Mouse (Mus musculus): Measurements from ENCODE around the gene Cacnb2. TPM values are rescaled to one million over a fixed set of nuclear protein-coding genes. Genes with fewer than 3 reads are reported as not detected.

Cacnb2 gene
- polyA plus RNA-seq, 1 experiment from 2014 or later = 2.4 TPM

DNA sequence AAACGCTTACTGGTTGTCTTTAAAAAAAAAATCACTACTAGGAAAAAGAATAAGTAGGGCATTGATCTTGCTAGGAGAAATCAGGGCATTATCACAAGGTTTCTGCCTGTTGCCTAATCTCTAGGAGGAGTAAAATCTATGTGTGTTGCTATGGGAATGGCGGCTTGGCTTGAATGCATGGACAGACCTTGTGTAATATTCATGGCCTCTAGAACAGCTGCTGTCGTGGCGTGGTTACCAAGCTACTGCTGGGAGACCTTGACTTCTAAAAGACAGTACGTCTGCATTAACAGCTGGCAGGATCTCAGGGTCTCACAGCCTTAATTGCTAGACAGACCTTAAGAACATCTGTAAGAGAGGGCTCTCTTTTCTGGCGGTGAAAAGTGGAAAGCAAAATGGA, 272.7 kb downstream of the Cacnb2 start:
- peaks cover 6% of the 10 kb centered on the region for H3K4me1 ChIP-seq (ENCODE audit: control insufficient read depth, insufficient read depth, low read length)
- DNase-seq (ENCODE audit: low spot score) = peak; percentile 12
- no peaks in the 10 kb centered on the region for H3K36me3 ChIP-seq (ENCODE audit: control insufficient read depth, insufficient read depth, low read length)
- no peak overlapping the region for H3K4me3 ChIP-seq (ENCODE audit: low read depth, low read length)
- no peaks in the 10 kb centered on the region for H3K9me3 ChIP-seq (replicated peaks; ENCODE audit: control insufficient read depth, low read length)
- H3K9ac ChIP-seq (ENCODE audit: low read length) = no peak overlapping the region
- 64% methylated on average over 6 of the region's 6 CpGs for whole genome bisulfite sequencing
- no peak overlapping the region for H3K27ac ChIP-seq (ENCODE audit: low read depth, low read length)
- no peak; the same call in 1 of the 2 replicates for ATAC-seq
- H3K27me3 ChIP-seq (replicated peaks; ENCODE audit: control insufficient read depth, insufficient read depth, low read length) = no peaks in the 10 kb centered on the region
- no peak overlapping the region for H3K4me2 ChIP-seq (ENCODE audit: low read length)

DNA sequence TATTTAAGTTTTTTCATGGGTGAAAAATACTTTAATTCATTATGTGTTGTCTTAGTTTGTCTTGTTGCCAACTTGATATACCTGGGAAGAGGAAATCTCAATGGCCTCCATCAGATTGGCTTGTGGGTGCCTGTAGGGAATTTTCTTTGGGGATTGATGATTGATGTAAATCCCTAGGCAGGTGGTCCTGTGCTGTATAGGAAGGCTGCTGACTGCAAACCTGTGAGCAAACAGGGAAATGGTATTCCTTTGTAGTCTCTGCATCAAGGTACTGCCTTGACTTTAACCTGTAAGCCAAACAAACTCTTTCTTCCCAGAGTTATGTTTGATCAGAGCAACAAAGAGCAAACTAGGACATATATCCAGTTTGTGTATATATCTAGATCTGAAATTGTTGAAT, 276.1 kb downstream of the Cacnb2 start:
- Histone ChIP-seq H3K9me3 (replicated peaks; ENCODE audit: control insufficient read depth, low read length) (no peaks in the 10 kb centered on the region), H3K27me3 (replicated peaks; ENCODE audit: control insufficient read depth, insufficient read depth, low read length) (no peaks in the 10 kb centered on the region), H3K4me3 (ENCODE audit: low read depth, low read length) (no peak overlapping the region), H3K36me3 (ENCODE audit: control insufficient read depth, insufficient read depth, low read length) (no peaks in the 10 kb centered on the region), H3K9ac (ENCODE audit: low read length) (no peak overlapping the region), H3K4me1 (ENCODE audit: control insufficient read depth, insufficient read depth, low read length) (peaks cover 4% of the 10 kb centered on the region), H3K4me2 (ENCODE audit: low read length) (no peak overlapping the region), H3K27ac (ENCODE audit: low read depth, low read length) (no peak overlapping the region)
- ATAC-seq (no peak), DNase-seq (ENCODE audit: low spot score) (no peak)

DNA sequence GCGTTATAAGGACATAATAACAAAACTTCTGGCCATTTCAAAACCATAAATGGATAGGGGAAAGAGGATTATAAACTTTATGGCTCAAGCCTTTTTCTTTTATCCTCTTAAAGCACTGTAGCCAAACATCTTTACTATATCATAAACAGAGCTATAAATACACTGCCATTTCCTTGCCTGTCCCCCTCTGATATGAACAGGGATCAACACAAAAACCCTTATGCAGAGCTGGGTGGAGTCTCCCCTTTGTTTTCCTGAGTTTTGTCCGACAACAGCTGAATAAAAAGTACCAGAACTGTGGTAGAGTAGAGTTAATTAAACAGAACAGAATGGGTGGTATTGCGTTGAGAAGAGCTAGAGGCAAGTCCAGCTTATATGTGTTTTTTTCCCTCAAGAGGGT, 280.6 kb downstream of the Cacnb2 start:
- Histone ChIP-seq H3K27ac (ENCODE audit: low read depth, low read length) (no peak overlapping the region), H3K4me3 (ENCODE audit: low read depth, low read length) (no peak overlapping the region), H3K4me1 (ENCODE audit: control insufficient read depth, insufficient read depth, low read length) (no peaks in the 10 kb centered on the region), H3K36me3 (ENCODE audit: control insufficient read depth, insufficient read depth, low read length) (no peaks in the 10 kb centered on the region), H3K9me3 (replicated peaks; ENCODE audit: control insufficient read depth, low read length) (no peaks in the 10 kb centered on the region), H3K27me3 (replicated peaks; ENCODE audit: control insufficient read depth, insufficient read depth, low read length) (no peaks in the 10 kb centered on the region), H3K4me2 (ENCODE audit: low read length) (no peak overlapping the region), H3K9ac (ENCODE audit: low read length) (no peak overlapping the region)
- ATAC-seq (no peak), DNase-seq (ENCODE audit: low spot score) (no peak)
- 69% methylated on average over 3 of the region's 3 CpGs for WGBS

DNA sequence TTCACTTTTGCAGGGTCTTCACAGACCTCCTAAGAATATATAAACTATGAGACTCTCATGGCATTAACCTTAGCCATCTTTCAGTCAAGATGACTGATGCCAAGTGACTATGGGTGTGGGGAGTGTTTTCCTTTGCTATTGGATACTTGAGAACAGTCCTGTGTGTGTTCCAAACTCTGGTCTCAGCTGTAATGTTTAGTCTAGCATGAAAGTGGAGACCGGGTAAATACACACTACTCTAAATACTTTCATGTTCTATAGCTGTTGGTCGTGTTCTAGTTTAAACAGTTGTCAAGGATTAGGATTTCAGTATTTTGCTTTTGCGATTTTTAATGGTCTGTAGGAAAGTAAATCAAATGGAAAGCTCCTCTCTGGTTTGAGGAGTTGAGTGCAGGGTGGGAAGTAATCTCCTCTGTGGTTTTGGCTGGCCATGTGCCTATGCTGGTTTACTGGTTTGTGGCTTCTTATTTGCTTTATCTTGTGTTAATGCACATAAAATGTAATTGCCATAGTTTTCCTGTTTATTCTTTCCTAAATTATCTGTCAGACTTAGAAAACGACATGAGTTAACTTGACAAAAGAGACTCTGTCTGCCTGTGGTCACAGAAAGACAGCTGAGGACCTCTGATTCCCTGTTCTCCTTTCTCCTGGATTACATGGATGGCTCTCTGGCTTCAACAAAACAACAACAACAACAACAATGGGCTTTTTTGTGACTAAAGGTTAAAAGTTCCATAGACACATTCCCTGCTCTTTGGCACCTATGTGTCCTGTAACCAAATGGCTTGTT, 285.7 kb downstream of the Cacnb2 start:
- no peak for ATAC-seq
- Histone ChIP-seq H3K4me2 (ENCODE audit: low read length) (no peak overlapping the region), H3K9ac (ENCODE audit: low read length) (no peak overlapping the region), H3K4me1 (ENCODE audit: control insufficient read depth, insufficient read depth, low read length) (no peaks in the 10 kb centered on the region), H3K36me3 (ENCODE audit: control insufficient read depth, insufficient read depth, low read length) (no peaks in the 10 kb centered on the region), H3K9me3 (replicated peaks; ENCODE audit: control insufficient read depth, low read length) (no peaks in the 10 kb centered on the region), H3K27ac (ENCODE audit: low read depth, low read length) (no peak overlapping the region), H3K27me3 (replicated peaks; ENCODE audit: control insufficient read depth, insufficient read depth, low read length) (no peaks in the 10 kb centered on the region), H3K4me3 (ENCODE audit: low read depth, low read length) (no peak overlapping the region)
- WGBS = 79% methylated on average over 4 of the region's 4 CpGs
- no peak for DNase-seq (ENCODE audit: low spot score)

DNA sequence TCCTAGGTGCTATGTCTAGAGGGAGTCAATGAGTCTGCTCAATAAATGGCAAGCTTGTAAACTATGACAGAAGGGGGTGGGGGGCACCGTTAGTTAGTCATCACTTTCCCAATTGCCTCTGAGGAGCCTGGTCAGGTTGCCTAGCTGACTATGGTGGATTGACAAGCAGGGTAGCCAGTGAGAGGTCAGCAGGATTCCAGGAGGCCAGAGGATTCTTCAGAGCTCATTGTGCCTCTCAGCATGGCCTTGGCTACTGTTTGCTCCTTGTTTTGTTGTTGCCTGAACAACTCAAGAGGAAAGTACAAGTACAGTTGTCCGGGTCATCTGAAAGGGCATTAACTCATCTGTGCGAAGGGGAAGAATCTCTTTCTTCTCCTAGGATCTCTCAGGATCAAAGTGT, 300.9 kb downstream of the Cacnb2 start:
- no peak overlapping the region for H3K27ac ChIP-seq (ENCODE audit: low read depth, low read length)
- no peaks in the 10 kb centered on the region; the same call in 1 of the 2 replicates for H3K4me1 ChIP-seq (ENCODE audit: control insufficient read depth, insufficient read depth, low read length)
- DNase-seq (ENCODE audit: low spot score) = peak; percentile 18
- no peaks in the 10 kb centered on the region for H3K36me3 ChIP-seq (ENCODE audit: control insufficient read depth, insufficient read depth, low read length)
- no peak for ATAC-seq
- H3K9ac ChIP-seq (ENCODE audit: low read length) = no peak overlapping the region
- no peaks in the 10 kb centered on the region for H3K27me3 ChIP-seq (replicated peaks; ENCODE audit: control insufficient read depth, insufficient read depth, low read length)
- no peak overlapping the region for H3K4me2 ChIP-seq (ENCODE audit: low read length)
- H3K9me3 ChIP-seq (replicated peaks; ENCODE audit: control insufficient read depth, low read length) = no peaks in the 10 kb centered on the region
- H3K4me3 ChIP-seq (ENCODE audit: low read depth, low read length) = no peak overlapping the region
- 17% methylated on average over 3 of the region's 3 CpGs for WGBS

DNA sequence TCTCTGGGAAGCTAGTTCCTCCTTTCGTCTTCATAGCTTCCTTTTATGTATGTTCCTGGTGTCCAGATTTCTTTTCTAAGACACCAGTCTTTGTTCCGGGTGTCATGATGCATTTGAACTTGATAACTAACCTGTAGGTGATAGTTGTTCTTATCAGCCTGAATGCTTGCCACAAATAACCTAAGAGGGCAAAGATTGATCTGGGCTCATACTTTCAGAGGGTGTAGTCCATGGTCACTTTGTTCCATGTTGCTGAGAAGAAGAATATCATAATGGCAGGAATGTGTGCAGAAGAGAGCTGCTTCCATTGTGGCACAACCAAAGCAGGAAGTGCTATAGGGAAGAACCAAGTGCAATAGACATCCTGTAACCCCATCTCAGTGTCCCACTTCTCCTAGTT, 302.0 kb downstream of the Cacnb2 start:
- no peak overlapping the region for H3K4me3 ChIP-seq (ENCODE audit: low read depth, low read length)
- H3K36me3 ChIP-seq (ENCODE audit: control insufficient read depth, insufficient read depth, low read length) = no peaks in the 10 kb centered on the region
- 91% methylated on average over 2 of the region's 2 CpGs for WGBS
- H3K27ac ChIP-seq (ENCODE audit: low read depth, low read length) = no peak overlapping the region
- no peaks in the 10 kb centered on the region; the same call in 1 of the 2 replicates for H3K4me1 ChIP-seq (ENCODE audit: control insufficient read depth, insufficient read depth, low read length)
- H3K9me3 ChIP-seq (replicated peaks; ENCODE audit: control insufficient read depth, low read length) = no peaks in the 10 kb centered on the region
- no peak overlapping the region for H3K9ac ChIP-seq (ENCODE audit: low read length)
- no peaks in the 10 kb centered on the region for H3K27me3 ChIP-seq (replicated peaks; ENCODE audit: control insufficient read depth, insufficient read depth, low read length)
- no peak overlapping the region for H3K4me2 ChIP-seq (ENCODE audit: low read length)
- DNase-seq (ENCODE audit: low spot score) (no peak), ATAC-seq (no peak)

DNA sequence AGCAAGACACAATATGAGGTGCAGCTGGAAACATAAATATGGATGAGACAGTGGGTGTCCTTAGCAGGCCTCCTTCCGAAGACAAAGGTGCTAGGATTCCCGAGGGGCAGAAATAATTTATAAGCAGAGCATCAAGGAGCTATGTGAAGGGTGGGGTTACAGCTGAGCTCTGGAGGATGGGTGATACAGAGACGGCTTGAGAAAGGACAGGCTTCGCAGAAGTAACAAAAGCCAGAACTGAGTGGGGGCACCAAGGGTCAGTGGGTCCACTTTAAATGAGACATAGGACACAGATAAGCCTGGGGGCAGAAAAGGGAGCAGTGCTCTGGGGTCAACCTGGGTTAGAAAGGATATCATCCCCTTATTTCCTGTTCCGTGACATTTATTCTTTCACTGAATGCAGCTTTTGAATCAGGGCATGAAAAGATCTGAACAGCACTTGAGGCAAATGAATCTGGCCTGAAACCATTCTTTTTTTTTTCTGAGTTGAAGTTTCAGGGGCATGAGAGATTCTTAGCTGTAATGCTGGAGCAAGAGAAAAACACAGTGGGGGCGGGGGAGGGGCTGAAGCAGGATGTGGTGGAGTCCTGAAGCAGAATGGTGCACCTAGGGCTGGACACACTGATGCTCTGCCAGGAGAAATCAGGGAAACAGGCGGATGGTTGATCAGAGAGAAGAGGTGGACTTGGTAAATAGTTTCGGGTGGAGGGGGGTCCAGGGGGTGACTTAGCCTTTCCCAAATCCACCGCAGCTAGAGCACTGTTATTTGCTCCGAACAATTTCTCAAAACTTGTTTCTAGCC, 304.4 kb downstream of the Cacnb2 start:
- Histone ChIP-seq H3K4me1 (ENCODE audit: control insufficient read depth, insufficient read depth, low read length) (no peaks in the 10 kb centered on the region; the same call in 1 of the 2 replicates), H3K4me3 (ENCODE audit: low read depth, low read length) (no peak overlapping the region), H3K27ac (ENCODE audit: low read depth, low read length) (no peak overlapping the region), H3K27me3 (replicated peaks; ENCODE audit: control insufficient read depth, insufficient read depth, low read length) (no peaks in the 10 kb centered on the region), H3K9me3 (replicated peaks; ENCODE audit: control insufficient read depth, low read length) (no peaks in the 10 kb centered on the region), H3K4me2 (ENCODE audit: low read length) (no peak overlapping the region), H3K36me3 (ENCODE audit: control insufficient read depth, insufficient read depth, low read length) (no peaks in the 10 kb centered on the region), H3K9ac (ENCODE audit: low read length) (no peak overlapping the region)
- peak; percentile 2 for DNase-seq (ENCODE audit: low spot score)
- 27% methylated on average over 10 of the region's 10 CpGs for WGBS
- peak; percentile 48 for ATAC-seq

DNA sequence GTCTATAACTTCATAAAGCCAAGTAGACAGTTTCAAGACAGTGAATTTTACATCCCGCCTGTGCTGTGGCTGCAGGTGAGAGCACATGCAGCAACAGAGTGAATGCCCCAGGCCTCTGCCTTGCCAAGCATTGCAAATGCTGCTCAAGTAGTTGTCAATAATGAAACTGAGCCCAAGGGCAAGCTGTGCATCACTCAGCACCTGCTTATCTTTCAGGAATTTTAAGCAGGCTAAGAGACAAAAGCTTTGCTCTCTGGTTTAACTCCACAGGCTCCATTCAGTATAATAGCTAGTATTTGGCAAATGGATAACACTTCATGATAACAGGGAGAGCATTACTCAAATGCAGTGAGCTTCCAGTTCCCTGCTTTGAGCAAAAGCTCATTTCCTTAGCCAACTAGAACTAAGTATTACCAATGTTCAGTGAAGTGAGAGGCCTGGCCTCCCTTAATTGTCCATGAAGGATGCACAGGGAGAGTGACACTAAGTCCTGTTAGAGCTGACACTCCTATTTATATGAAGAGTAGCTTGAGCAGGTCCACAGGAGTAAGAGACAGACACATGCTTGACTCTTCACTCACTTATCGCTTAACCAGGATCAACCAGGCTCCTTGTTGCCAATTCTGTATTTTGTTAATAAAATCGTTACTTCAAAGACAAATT, 314.8 kb downstream of the Cacnb2 start:
- DNase-seq (ENCODE audit: low spot score) (peak; percentile 37), ATAC-seq (peak; percentile 46; the same call in 1 of the 2 replicates)
- Histone ChIP-seq H3K4me3 (ENCODE audit: low read depth, low read length) (no peak overlapping the region), H3K9me3 (replicated peaks; ENCODE audit: control insufficient read depth, low read length) (no peaks in the 10 kb centered on the region), H3K27ac (ENCODE audit: low read depth, low read length) (no peak overlapping the region; the same call in 1 of the 2 replicates), H3K4me2 (ENCODE audit: low read length) (no peak overlapping the region), H3K4me1 (ENCODE audit: control insufficient read depth, insufficient read depth, low read length) (no peaks in the 10 kb centered on the region), H3K27me3 (replicated peaks; ENCODE audit: control insufficient read depth, insufficient read depth, low read length) (no peaks in the 10 kb centered on the region), H3K9ac (ENCODE audit: low read length) (no peak overlapping the region), H3K36me3 (ENCODE audit: control insufficient read depth, insufficient read depth, low read length) (no peaks in the 10 kb centered on the region)
- WGBS = 76% methylated on average over 3 of the region's 3 CpGs
